In genomic region chr9:34818325-34818976, GRCm38 (mm10) we compare ENCODE assay signal across 24 mouse cellular contexts.
A peak's percentile ranks its signal among the peaks of the same experiment; 100 is the strongest.
DNase-seq lines count a peak whose midpoint lies in the region; ATAC-seq and TF ChIP-seq lines count a peak whose summit lies in the region.
"Had no signal": no experiment of that assay in that cellular context is flagged by ENCODE, and none has a peak within 500 bp of the region (broad histone marks: within the 10 kb centered on the region; RNA-seq: fewer than 3 reads in every experiment).

No protein-coding gene starts in this region.

- no peak for DNase-seq in cerebellum, postnatal 4 days (ENCODE audit: low spot score in 2 of 2)
- DNase-seq in midbrain, embryonic 11.5 days (ENCODE audit: low spot score, missing footprints) = peak; percentile 65
- no peak for DNase-seq in midbrain, embryonic 10.5 days (ENCODE audit: low spot score)
- peak; percentile 62 for DNase-seq in cerebellum, adult 9-11 months
- DNase-seq in layer of hippocampus, adult 18-20 months (ENCODE audit: low spot score in 2 of 2) = no peak
- DNase-seq in layer of hippocampus, adult 2 months (ENCODE audit: low spot score in 2 of 2) = no peak
- DNase-seq: adrenal gland, postnatal 10 days; gastrocnemius, postnatal 14 days; heart, adult 18-20 months; left cerebral cortex, postnatal 4 days; liver; right cerebral cortex, adult 18-20 months; thymus, postnatal 36 days had no signal

- H3K4me2 ChIP-seq in midbrain, embryonic 11.5 days = no peak overlapping the region
- H3K4me2 ChIP-seq in midbrain, embryonic 16.5 days (ENCODE audit: low read length) = no peak overlapping the region
- H3K4me2 ChIP-seq: embryonic facial prominence, embryonic 12.5 days; heart, embryonic 13.5 days; kidney, embryonic 15.5 days had no signal

- peaks cover 3% of the 10 kb centered on the region; the same call in 1 of the 2 replicates for H3K4me1 ChIP-seq in midbrain, embryonic 11.5 days (ENCODE audit: control insufficient read depth, insufficient read depth, low read length)
- peaks cover 15% of the 10 kb centered on the region for H3K4me1 ChIP-seq in midbrain, embryonic 10.5 days
- H3K4me1 ChIP-seq in midbrain, embryonic 16.5 days (ENCODE audit: control insufficient read depth, insufficient read depth, low read length) = peaks cover 9% of the 10 kb centered on the region
- H3K4me1 ChIP-seq: embryonic facial prominence, embryonic 12.5 days; heart, embryonic 13.5 days; kidney, embryonic 15.5 days had no signal

- WGBS in midbrain, embryonic 11.5 days = 40% methylated on average over 10 of the region's 10 CpGs
- WGBS in midbrain, embryonic 10.5 days = 44% methylated on average over 10 of the region's 10 CpGs
- WGBS in midbrain, embryonic 16.5 days = 35% methylated on average over 10 of the region's 10 CpGs

- no peak overlapping the region for H3K4me3 ChIP-seq in midbrain, embryonic 11.5 days (ENCODE audit: low read depth, low read length)
- no peak overlapping the region for H3K4me3 ChIP-seq in midbrain, embryonic 10.5 days
- no peak overlapping the region for H3K4me3 ChIP-seq in midbrain, embryonic 16.5 days (ENCODE audit: low read depth, low read length)
- no peak overlapping the region for H3K4me3 ChIP-seq in layer of hippocampus, adult 2 months
- H3K4me3 ChIP-seq: embryonic facial prominence, embryonic 12.5 days; erythroblast, embryonic 14.5 days; heart, embryonic 13.5 days; kidney, embryonic 15.5 days; left cerebral cortex, adult 2 months had no signal

- H3K27ac ChIP-seq in midbrain, embryonic 11.5 days (ENCODE audit: low read depth, low read length) = no peak overlapping the region
- no peak overlapping the region; the same call in 1 of the 2 replicates for H3K27ac ChIP-seq in midbrain, embryonic 10.5 days (replicated peaks)
- peak overlapping the region; percentile 59 for H3K27ac ChIP-seq in midbrain, embryonic 16.5 days (ENCODE audit: low read length)
- H3K27ac ChIP-seq in layer of hippocampus, adult 2 months = no peak overlapping the region
- H3K27ac ChIP-seq: embryonic facial prominence, embryonic 12.5 days; heart, embryonic 13.5 days; hindbrain, postnatal 0 days; kidney, embryonic 15.5 days; left cerebral cortex, adult 2 months had no signal

- no peaks in the 10 kb centered on the region for H3K9me3 ChIP-seq in midbrain, embryonic 11.5 days (ENCODE audit: control insufficient read depth, low read length)
- H3K9me3 ChIP-seq in midbrain, embryonic 10.5 days (replicated peaks) = no peaks in the 10 kb centered on the region
- no peaks in the 10 kb centered on the region for H3K9me3 ChIP-seq in midbrain, embryonic 16.5 days (replicated peaks; ENCODE audit: control insufficient read depth, low read length, poor library complexity, severe bottlenecking)
- H3K9me3 ChIP-seq: embryonic facial prominence, embryonic 12.5 days; heart, embryonic 13.5 days; kidney, embryonic 15.5 days had no signal

- ATAC-seq in cerebellum, adult (ENCODE audit: insufficient number of reproducible peaks, low FRiP score, low TSS enrichment) = peak; percentile 66; the same call in 1 of the 2 replicates
- no peak for ATAC-seq in midbrain, embryonic 11.5 days (ENCODE audit: low FRiP score)
- no peak for ATAC-seq in midbrain, embryonic 16.5 days
- ATAC-seq: hindbrain, postnatal 0 days; intestine, postnatal 0 days; lung, postnatal 0 days; Patski had no signal

- no peak for TF ChIP-seq CTCF in layer of hippocampus, adult 2 months (conservative IDR thresholded peaks at IDR 0.05)

- H3K27me3 ChIP-seq in midbrain, embryonic 11.5 days (ENCODE audit: control insufficient read depth, insufficient read depth, low read length) = no peaks in the 10 kb centered on the region
- no peaks in the 10 kb centered on the region for H3K27me3 ChIP-seq in midbrain, embryonic 10.5 days (ENCODE audit: low read depth, poor library complexity, severe bottlenecking)
- no peaks in the 10 kb centered on the region for H3K27me3 ChIP-seq in midbrain, embryonic 16.5 days (ENCODE audit: control insufficient read depth, insufficient read depth, low read depth, low read length)
- H3K27me3 ChIP-seq: embryonic facial prominence, embryonic 12.5 days; kidney, embryonic 15.5 days; Patski had no signal

- no peaks in the 10 kb centered on the region for H3K36me3 ChIP-seq in midbrain, embryonic 11.5 days (ENCODE audit: control insufficient read depth, insufficient read depth, low read length)
- H3K36me3 ChIP-seq in midbrain, embryonic 10.5 days = no peaks in the 10 kb centered on the region
- H3K36me3 ChIP-seq in midbrain, embryonic 16.5 days (ENCODE audit: control insufficient read depth, insufficient read depth, low read length) = no peaks in the 10 kb centered on the region
- H3K36me3 ChIP-seq: embryonic facial prominence, embryonic 12.5 days; heart, embryonic 13.5 days; kidney, embryonic 15.5 days had no signal

- no peak overlapping the region for H3K9ac ChIP-seq in midbrain, embryonic 11.5 days (ENCODE audit: low read length)
- H3K9ac ChIP-seq in midbrain, embryonic 16.5 days (ENCODE audit: low read depth, low read length) = no peak overlapping the region
- H3K9ac ChIP-seq: embryonic facial prominence, embryonic 12.5 days; heart, embryonic 13.5 days; kidney, embryonic 15.5 days had no signal

Comparison
In these comparisons a context has a peak if more than half of its experiments do, and no peak if none do; other contexts are left out.
1. DNase-seq: peak in midbrain, embryonic 11.5 days (single experiment) and cerebellum, adult 9-11 months (single experiment); none in cerebellum, postnatal 4 days (0 of 2), midbrain, embryonic 10.5 days (single experiment), layer of hippocampus, adult 18-20 months (0 of 2) and layer of hippocampus, adult 2 months (0 of 2).